Mouse (Mus musculus): ENCODE measurements around the gene Lsr.

DNA sequence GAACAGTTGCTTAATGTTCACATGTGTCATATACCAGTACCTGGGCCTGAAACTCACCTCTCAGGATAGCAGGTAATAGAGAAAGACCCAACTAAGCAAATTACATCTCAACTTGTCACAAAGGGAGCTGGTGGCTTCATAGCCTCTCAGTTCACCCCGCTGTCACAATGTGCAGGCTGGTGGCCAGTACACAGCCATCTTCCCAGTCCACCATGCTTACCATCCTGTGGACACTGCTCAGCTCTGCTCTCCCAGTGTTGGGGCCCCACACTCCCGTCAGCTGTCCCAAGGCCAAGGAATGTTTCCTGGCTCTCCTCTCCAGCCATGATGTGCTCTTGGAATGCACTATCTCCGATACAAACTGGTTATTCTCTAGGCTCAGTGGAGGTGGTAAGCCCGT is 8.4 kb upstream of the Lsr start:
- no peak for TF ChIP-seq GATA1 (IDR thresholded peaks at IDR 0.05; ENCODE audit: borderline replicate concordance, low read length)
- no peak for TF ChIP-seq FLI1 (IDR thresholded peaks at IDR 0.05; ENCODE audit: low read length)

Data from megakaryocyte, embryonic 14.5 days (primary cell).